Mouse (Mus musculus): ENCODE measurements around the gene Jtb. TPM values are rescaled to one million over a fixed set of nuclear protein-coding genes. Genes with fewer than 3 reads are reported as not detected.

Jtb gene
- total RNA-seq, 2 experiments from 2014 or later, result 44.3 to 45.3 TPM

- Histone ChIP-seq H3K27ac (peak overlapping the region; percentile 95), H3K4me3 (peak overlapping the region; percentile 96)
- TF ChIP-seq CTCF (conservative IDR thresholded peaks at IDR 0.05), result no peak
- DNase-seq (ENCODE audit: low spot score in 2 of 2), result no peak
These were observed 18.7 kb upstream of the Jtb start for GRCm38 (mm10) chr3:90212723-90213122.

DNA sequence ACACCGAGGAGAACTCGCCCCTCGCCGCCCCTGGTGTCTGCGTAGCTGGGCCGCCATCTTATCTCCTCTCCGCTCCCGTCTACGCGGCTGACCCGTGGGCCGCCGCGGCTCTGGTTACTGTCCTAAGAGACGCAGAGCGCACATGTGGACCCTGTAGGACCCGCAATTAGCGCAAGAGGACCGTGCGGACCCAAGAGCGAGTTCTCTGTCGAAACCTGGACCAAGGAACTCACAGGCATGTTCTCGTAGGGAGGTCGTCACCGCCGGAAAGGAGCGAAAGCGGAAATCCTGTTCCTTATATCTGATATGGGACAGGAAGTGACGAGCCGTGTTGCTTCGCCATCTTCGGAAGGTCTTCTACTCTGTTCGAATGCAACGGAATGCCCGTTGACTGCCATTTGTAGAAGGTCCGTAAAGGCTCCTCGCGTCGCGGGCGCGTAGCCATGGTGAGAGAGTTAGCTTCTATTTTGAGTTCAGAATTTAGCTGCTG lies 18.0 kb upstream of the Jtb start, which contains the start of the genes Rps27 and Rab13:
Rps27 (minus strand) TSS at position 275 of the 490 bp plus-strand sequence.
Rab13 (plus strand) TSS at position 319 of the 490 bp plus-strand sequence.
- DNase-seq (ENCODE audit: low spot score in 2 of 2), result peak; percentile 93 to 94
- TF ChIP-seq CTCF (conservative IDR thresholded peaks at IDR 0.05), result no peak
- Histone ChIP-seq H3K27ac (peak within 1 kb of the TSS; percentile 95), H3K4me3 (peak within 1 kb of the TSS; percentile 96)

DNA sequence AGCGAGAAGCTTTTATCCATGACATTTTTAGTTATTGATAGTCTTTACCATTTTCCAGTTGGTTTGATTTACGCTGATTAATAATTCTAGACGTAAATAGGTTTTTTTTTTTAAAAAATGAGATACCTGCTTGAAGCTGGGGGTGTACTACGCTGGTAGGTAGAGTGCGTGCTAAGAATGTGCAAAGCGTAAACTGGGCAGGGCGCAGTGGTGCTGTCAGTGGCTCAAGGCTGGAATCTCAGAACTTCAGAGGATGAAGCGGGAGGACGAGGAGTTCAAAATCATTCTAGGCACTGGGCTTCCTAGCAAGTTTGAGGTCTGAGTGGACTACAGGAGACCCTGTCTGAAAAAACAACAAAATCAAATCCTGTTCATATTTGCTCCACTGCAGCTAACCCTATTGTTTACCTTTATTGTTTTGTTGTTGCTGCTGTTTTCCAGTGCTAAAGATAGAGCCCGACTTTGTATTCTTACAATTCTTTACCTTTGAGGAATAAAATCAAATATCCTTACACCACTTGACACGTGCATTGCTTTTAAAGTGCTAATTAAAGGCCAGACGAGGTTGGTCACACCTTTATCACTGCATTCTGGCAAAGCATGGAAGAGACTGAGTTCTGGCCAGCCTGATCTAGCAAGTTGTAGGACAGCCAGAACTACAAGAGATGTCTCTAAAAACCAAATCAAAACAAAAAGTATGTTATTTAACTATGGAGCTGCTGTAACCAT lies 17.3 kb upstream of the Jtb start:
- DNase-seq (ENCODE audit: low spot score in 2 of 2), result no peak
- TF ChIP-seq CTCF (conservative IDR thresholded peaks at IDR 0.05), result no peak
- peak overlapping the region; percentile 96 for H3K4me3 ChIP-seq
- peak overlapping the region; percentile 95 for H3K27ac ChIP-seq

- Histone ChIP-seq H3K27ac (no peak overlapping the region), H3K4me3 (no peak overlapping the region)
- DNase-seq (ENCODE audit: low spot score in 2 of 2), result no peak
- peak; percentile 55 for TF ChIP-seq CTCF (conservative IDR thresholded peaks at IDR 0.05)
These were observed 15.5 kb upstream of the Jtb start for GRCm38 (mm10) chr3:90215825-90216380.

GRCm38 (mm10) chr3:90220088-90220487 lies 11.3 kb upstream of the Jtb start:
- Histone ChIP-seq H3K4me3 (peak overlapping the region; percentile 49), H3K27ac (peak overlapping the region; percentile 87)
- DNase-seq (ENCODE audit: low spot score in 2 of 2), result peak; percentile 56 to 62
- TF ChIP-seq CTCF (conservative IDR thresholded peaks at IDR 0.05), result peak; percentile 88

- H3K27ac ChIP-seq, result peak overlapping the region; percentile 87
- no peak; the same call in 1 of the 2 replicates for TF ChIP-seq CTCF (conservative IDR thresholded peaks at IDR 0.05)
These were observed 10.9 kb upstream of the Jtb start for GRCm38 (mm10) chr3:90220531-90220951.

GRCm38 (mm10) chr3:90221123-90221522 lies 10.3 kb upstream of the Jtb start:
- TF ChIP-seq CTCF (conservative IDR thresholded peaks at IDR 0.05), result no peak
- no peak for DNase-seq (ENCODE audit: low spot score in 2 of 2)
- H3K4me3 ChIP-seq, result peak overlapping the region; percentile 49; the same call in 1 of the 2 replicates
- H3K27ac ChIP-seq, result peak overlapping the region; percentile 87; the same call in 1 of the 2 replicates

More at GRCm38 (mm10) chr3:90220531-90220951, 10.9 kb upstream of the Jtb start:
- peak; percentile 32 to 34 for DNase-seq (ENCODE audit: low spot score in 2 of 2)
- peak overlapping the region; percentile 49 for H3K4me3 ChIP-seq

GRCm38 (mm10) chr3:90222455-90222854 lies 8.9 kb upstream of the Jtb start:
- no peak for TF ChIP-seq CTCF (conservative IDR thresholded peaks at IDR 0.05)
- Histone ChIP-seq H3K4me3 (no peak overlapping the region), H3K27ac (no peak overlapping the region)
- DNase-seq (ENCODE audit: low spot score in 2 of 2), result no peak

DNA sequence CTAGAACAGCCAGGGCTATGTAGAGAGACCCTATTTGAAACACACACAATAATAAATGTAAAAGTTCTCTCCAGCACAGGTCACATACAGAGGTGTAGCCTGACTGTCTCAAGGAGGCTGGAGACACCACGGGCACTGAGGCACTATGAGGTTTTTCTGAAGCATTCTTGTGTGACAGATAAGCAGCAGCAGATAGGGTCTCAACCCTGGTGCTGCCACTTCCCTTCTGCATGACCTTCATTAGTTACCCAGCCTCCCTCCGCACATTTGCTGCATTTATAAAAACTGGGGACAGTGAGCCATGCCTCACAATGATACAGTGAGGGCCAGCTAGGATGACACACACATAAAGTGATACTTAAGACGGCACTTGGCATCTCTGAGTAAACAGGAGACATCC lies 8.5 kb upstream of the Jtb start:
- TF ChIP-seq CTCF (conservative IDR thresholded peaks at IDR 0.05), result no peak
- DNase-seq (ENCODE audit: low spot score in 2 of 2), result no peak
- H3K4me3 ChIP-seq, result no peak overlapping the region
- no peak overlapping the region for H3K27ac ChIP-seq

DNA sequence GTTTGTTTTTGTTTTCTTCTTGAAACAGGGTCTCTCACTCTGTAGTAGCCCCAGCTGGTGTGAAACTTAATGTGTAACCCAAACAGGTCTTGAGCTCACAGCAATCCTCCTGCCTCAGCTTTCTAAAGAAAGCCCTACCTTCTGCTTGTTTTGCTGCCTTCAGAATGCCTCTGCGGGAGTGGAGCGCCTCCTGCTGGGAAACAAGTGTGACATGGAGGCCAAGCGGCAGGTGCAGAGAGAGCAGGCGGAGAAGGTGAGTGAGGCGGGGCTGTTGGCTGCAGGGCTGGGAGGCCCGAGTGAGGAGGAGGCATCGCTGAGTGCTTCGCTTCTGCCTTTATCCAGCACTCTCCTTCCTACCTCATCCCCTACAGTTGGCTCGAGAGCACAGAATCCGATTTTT lies 7.1 kb upstream of the Jtb start:
- Histone ChIP-seq H3K4me3 (no peak overlapping the region), H3K27ac (no peak overlapping the region)
- no peak for DNase-seq (ENCODE audit: low spot score in 2 of 2)
- no peak for TF ChIP-seq CTCF (conservative IDR thresholded peaks at IDR 0.05)

DNA sequence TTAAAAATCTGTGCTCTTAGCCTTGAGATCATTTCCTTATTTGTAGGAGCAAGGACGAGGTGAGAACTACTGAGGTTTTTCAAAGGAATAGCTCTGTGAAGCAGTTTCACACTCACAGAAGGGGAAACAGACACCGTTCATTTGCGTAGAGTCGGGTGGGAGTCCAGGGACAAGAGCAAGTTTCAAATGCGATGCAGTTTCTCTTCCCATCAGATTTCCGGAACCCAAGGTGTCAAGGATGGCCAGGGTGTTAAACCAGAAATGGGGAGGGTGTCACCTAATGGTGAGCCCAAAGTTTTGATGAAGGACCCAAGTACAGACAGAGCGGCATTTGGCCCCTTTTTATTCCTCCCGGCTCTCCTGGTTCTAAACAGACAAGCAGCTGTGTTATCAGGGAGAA lies 322 bp upstream of the Jtb start:
- Histone ChIP-seq H3K4me3 (peak overlapping the region; percentile 95), H3K27ac (peak overlapping the region; percentile 93)
- no peak for DNase-seq (ENCODE audit: low spot score in 2 of 2)
- no peak for TF ChIP-seq CTCF (conservative IDR thresholded peaks at IDR 0.05)

- no peak for TF ChIP-seq CTCF (conservative IDR thresholded peaks at IDR 0.05)
- no peak overlapping the region for H3K4me3 ChIP-seq
- no peak overlapping the region for H3K27ac ChIP-seq
- DNase-seq (ENCODE audit: low spot score in 2 of 2), result no peak
These were observed 9.9 kb downstream of the Jtb start for GRCm38 (mm10) chr3:90241251-90241650.

- no peak for DNase-seq (ENCODE audit: low spot score in 2 of 2)
- no peak for TF ChIP-seq CTCF (conservative IDR thresholded peaks at IDR 0.05)
- no peak overlapping the region for H3K4me3 ChIP-seq
- no peak overlapping the region for H3K27ac ChIP-seq
These were observed 10.4 kb downstream of the Jtb start for GRCm38 (mm10) chr3:90241669-90242358.
